Mouse (Mus musculus) embryonic fibroblast, embryonic 13.5 days (primary cell): ENCODE data around the gene Mboat1.

Experiments used
- CTCF ChIP-seq: IDR thresholded peaks from 2 replicates; pipeline ENCODE4 v1.5.1; 2011; ENCODE audit warnings: mild to moderate bottlenecking, control low read depth, low read length, moderate library complexity, borderline replicate concordance; ENCODE audit not compliant: insufficient read depth
- POLR2A ChIP-seq: IDR thresholded peaks from 2 replicates; pipeline ENCODE4 v1.6.1; 2011; ENCODE audit warnings: low read depth, mild to moderate bottlenecking, control low read depth, low read length, moderate library complexity

GRCm38 (mm10) chr13:30253636-30254264 lies 117.5 kb downstream of the Mboat1 start:
- no peak for TF ChIP-seq POLR2A
- no peak for TF ChIP-seq CTCF
